Mouse (Mus musculus) heart, adult 8-10 months (tissue): ENCODE data around the gene Pknox2. TPM values are rescaled to one million over a fixed set of nuclear protein-coding genes. Genes with fewer than 3 reads are reported as not detected.

Experiments used
- DNase-seq: peaks from one replicate; pipeline ENCODE4 v3.0.0; 2022; ENCODE audit warnings: low spot score
- total RNA-seq, 4 experiments: library from RNA; stranded (reverse); gene quantifications; 2 replicates each; pipeline ENCODE4 v1.2.4; 2022

The Pknox2 gene
- total RNA-seq, 4 experiments from 2014 or later, result 8.3 to 10.0 (median 9.8) TPM

GRCm38 (mm10) chr9:36990626-36991368, 156.4 kb downstream of the Pknox2 start:
- DNase-seq, result no peak

- no peak for DNase-seq
These were observed 157.2 kb downstream of the Pknox2 start for GRCm38 (mm10) chr9:36989991-36990390.

- DNase-seq, result no peak
These were observed 162.0 kb downstream of the Pknox2 start for GRCm38 (mm10) chr9:36985233-36985632.

GRCm38 (mm10) chr9:36976596-36977362, 170.4 kb downstream of the Pknox2 start:
- DNase-seq, result no peak

- no peak for DNase-seq
These were observed 173.6 kb downstream of the Pknox2 start for GRCm38 (mm10) chr9:36973486-36974227.

GRCm38 (mm10) chr9:36972089-36972488, 175.1 kb downstream of the Pknox2 start:
- DNase-seq, result no peak

GRCm38 (mm10) chr9:36971066-36971465, 176.1 kb downstream of the Pknox2 start:
- no peak for DNase-seq

- DNase-seq, result peak; percentile 84
These were observed 176.6 kb downstream of the Pknox2 start for GRCm38 (mm10) chr9:36970651-36971050.

GRCm38 (mm10) chr9:36969131-36969530, 178.1 kb downstream of the Pknox2 start:
- DNase-seq, result no peak

GRCm38 (mm10) chr9:36968713-36969112, 178.5 kb downstream of the Pknox2 start:
- DNase-seq, result no peak

- DNase-seq, result no peak
These were observed 179.0 kb downstream of the Pknox2 start for GRCm38 (mm10) chr9:36968236-36968635.

- no peak for DNase-seq
These were observed 181.5 kb downstream of the Pknox2 start for GRCm38 (mm10) chr9:36965720-36966119.

GRCm38 (mm10) chr9:36964230-36964629, 183.0 kb downstream of the Pknox2 start:
- DNase-seq, result no peak

- DNase-seq, result peak; percentile 42
These were observed 183.7 kb downstream of the Pknox2 start for GRCm38 (mm10) chr9:36963512-36963911.

GRCm38 (mm10) chr9:36961874-36962273, 185.3 kb downstream of the Pknox2 start:
- DNase-seq, result no peak

- no peak for DNase-seq
These were observed 186.1 kb downstream of the Pknox2 start for GRCm38 (mm10) chr9:36961153-36961552.

GRCm38 (mm10) chr9:36951133-36951484, 196.1 kb downstream of the Pknox2 start:
- no peak for DNase-seq

GRCm38 (mm10) chr9:36950271-36951132, 196.7 kb downstream of the Pknox2 start:
- DNase-seq, result no peak

- DNase-seq, result no peak
These were observed 199.0 kb downstream of the Pknox2 start for GRCm38 (mm10) chr9:36948181-36948580.

GRCm38 (mm10) chr9:36947056-36947694, 200.0 kb downstream of the Pknox2 start:
- peak; percentile 36 for DNase-seq

GRCm38 (mm10) chr9:36944843-36945242, 202.4 kb downstream of the Pknox2 start:
- no peak for DNase-seq
